Mouse (Mus musculus) limb, embryonic 11.5 days (tissue): Measurements from ENCODE around the gene Ppbp. TPM values are rescaled to one million over a fixed set of nuclear protein-coding genes. Genes with fewer than 3 reads are reported as not detected.

Experiments
- ATAC-seq: fragments of 200-750 bp; cut with Nextera tagmentation; 2 replicates; pipeline ENCODE4 v1.8.0; 2017; ENCODE audit warnings: low read depth; ENCODE audit not compliant: insufficient number of reproducible peaks, low FRiP score, low TSS enrichment
- DNase-seq: peaks from one replicate; pipeline ENCODE4 v3.0.0-alpha.2; 2015; ENCODE audit warnings: low spot score
- H3K27ac ChIP-seq: fragments of 300-500 bp; sonication (generic); replicated peaks from 2 replicates; pipeline ENCODE4 v1.5.1; 2014; ENCODE audit warnings: low read depth, mild to moderate bottlenecking, low read length
- H3K27me3 ChIP-seq: fragments of 300-500 bp; sonication (generic); 2 replicates; pipeline ENCODE4 v1.6.1; 2014; ENCODE audit warnings: mild to moderate bottlenecking, low read length, mixed read lengths; ENCODE audit not compliant: control insufficient read depth, insufficient read depth
- H3K36me3 ChIP-seq: fragments of 300-500 bp; sonication (generic); 2 replicates; pipeline ENCODE4 v1.6.1; 2014; ENCODE audit warnings: mild to moderate bottlenecking, low read length, moderate library complexity, mixed read lengths; ENCODE audit not compliant: control insufficient read depth, insufficient read depth
- H3K4me1 ChIP-seq: fragments of 300-500 bp; sonication (generic); 2 replicates; pipeline ENCODE4 v1.6.1; 2014; ENCODE audit warnings: low read length, mixed read lengths; ENCODE audit not compliant: control insufficient read depth, insufficient read depth
- H3K4me2 ChIP-seq: fragments of 300-500 bp; sonication (generic); 2 replicates; pipeline ENCODE4 v1.6.1; 2014; ENCODE audit warnings: low read depth, mild to moderate bottlenecking, moderate library complexity; ENCODE audit not compliant: severe bottlenecking
- H3K4me3 ChIP-seq: fragments of 300-500 bp; sonication (generic); 2 replicates; pipeline ENCODE4 v1.5.1; 2014; ENCODE audit warnings: low read depth, low read length
- H3K9ac ChIP-seq: fragments of 300-500 bp; sonication (generic); 2 replicates; pipeline ENCODE4 v1.6.1; 2014; ENCODE audit warnings: mild to moderate bottlenecking, low read length
- H3K9me3 ChIP-seq: fragments of 300-500 bp; sonication (generic); 2 replicates; pipeline ENCODE4 v1.6.1; 2016; ENCODE audit warnings: low read length; ENCODE audit not compliant: control insufficient read depth
- WGBS: fragments of 180-500 bp; shearing (Covaris S2); extraction: QIAGEN DNeasy Blood & Tissue Kit; methylation state at CpG from one replicate; pipeline ENCODE4 v1.1.7; 2014; 5-methylcytosine and 5-hydroxymethylcytosine counted together
- polyA plus RNA-seq: library from polyadenylated mRNA; unstranded; fragments of >200 nt; fragmentation: Nextera tagmentation; extraction: Ambion mirVana; gene quantifications from 2 replicates; pipeline ENCODE4 v1.2.1, GENCODE M21; 2014

The Ppbp gene
- polyA plus RNA-seq, 1 experiment from 2014 or later, result 17.2 TPM

- Histone ChIP-seq H3K9ac (no peak overlapping the region), H3K4me3 (no peak overlapping the region), H3K4me2 (no peak overlapping the region), H3K27me3 (peaks cover 4% of the 10 kb centered on the region), H3K4me1 (peaks cover 12% of the 10 kb centered on the region), H3K27ac (no peak overlapping the region), H3K36me3 (no peaks in the 10 kb centered on the region), H3K9me3 (no peaks in the 10 kb centered on the region)
- ATAC-seq (no peak), DNase-seq (no peak)
- 83% methylated on average over 4 of the region's 4 CpGs for WGBS
These were observed 8.0 kb upstream of the Ppbp start for GRCm38 (mm10) chr5:90760303-90760702.

- Histone ChIP-seq H3K36me3 (no peaks in the 10 kb centered on the region), H3K4me2 (no peak overlapping the region), H3K27ac (no peak overlapping the region), H3K4me3 (no peak overlapping the region), H3K9ac (no peak overlapping the region), H3K9me3 (no peaks in the 10 kb centered on the region), H3K27me3 (peaks cover 4% of the 10 kb centered on the region), H3K4me1 (peaks cover 12% of the 10 kb centered on the region)
- WGBS, result 89% methylated on average over 2 of the region's 2 CpGs
- no peak for DNase-seq
- ATAC-seq, result no peak
These were observed 7.5 kb upstream of the Ppbp start for GRCm38 (mm10) chr5:90760844-90761243.

GRCm38 (mm10) chr5:90761834-90762233, 6.5 kb upstream of the Ppbp start:
- Histone ChIP-seq H3K36me3 (no peaks in the 10 kb centered on the region), H3K4me3 (no peak overlapping the region)

GRCm38 (mm10) chr5:90763912-90764665, 4.2 kb upstream of the Ppbp start:
- 64% methylated on average over 12 of the region's 12 CpGs for WGBS
- Histone ChIP-seq H3K4me1 (0 out of 2 replicates have a peak, but pooled peaks cover 2% of the 10 kb centered on the region), H3K4me3 (no peak overlapping the region), H3K27me3 (peaks cover 4% of the 10 kb centered on the region), H3K36me3 (no peaks in the 10 kb centered on the region), H3K4me2 (no peak overlapping the region), H3K9me3 (no peaks in the 10 kb centered on the region), H3K9ac (no peak overlapping the region), H3K27ac (no peak overlapping the region)
- no peak for DNase-seq
- no peak for ATAC-seq

More at GRCm38 (mm10) chr5:90761834-90762233, 6.5 kb upstream of the Ppbp start:
- H3K27me3 ChIP-seq, result peaks cover 4% of the 10 kb centered on the region
- no peak overlapping the region for H3K27ac ChIP-seq
- H3K9me3 ChIP-seq, result no peaks in the 10 kb centered on the region
- ATAC-seq, result no peak
- WGBS, result 86% methylated on average over 3 of the region's 3 CpGs
- H3K4me2 ChIP-seq, result no peak overlapping the region
- DNase-seq, result no peak
- no peak overlapping the region for H3K9ac ChIP-seq
- H3K4me1 ChIP-seq, result peaks cover 12% of the 10 kb centered on the region

- no peaks in the 10 kb centered on the region for H3K27me3 ChIP-seq
- ATAC-seq (no peak), DNase-seq (no peak)
- H3K9ac ChIP-seq, result no peak overlapping the region
- 66% methylated on average over 8 of the region's 8 CpGs for WGBS
- no peaks in the 10 kb centered on the region for H3K9me3 ChIP-seq
- no peak overlapping the region for H3K4me2 ChIP-seq
- H3K27ac ChIP-seq, result no peak overlapping the region
- no peaks in the 10 kb centered on the region for H3K4me1 ChIP-seq
- no peak overlapping the region for H3K4me3 ChIP-seq
- no peaks in the 10 kb centered on the region for H3K36me3 ChIP-seq
These were observed 2.3 kb upstream of the Ppbp start for GRCm38 (mm10) chr5:90765821-90766606.

GRCm38 (mm10) chr5:90771369-90771768, 3.1 kb downstream of the Ppbp start:
- Histone ChIP-seq H3K9me3 (no peaks in the 10 kb centered on the region), H3K4me3 (no peak overlapping the region), H3K4me1 (no peaks in the 10 kb centered on the region), H3K4me2 (no peak overlapping the region), H3K36me3 (no peaks in the 10 kb centered on the region), H3K27me3 (no peaks in the 10 kb centered on the region), H3K9ac (no peak overlapping the region), H3K27ac (no peak overlapping the region)
- 76% methylated on average over 3 of the region's 3 CpGs for WGBS
- DNase-seq (no peak), ATAC-seq (no peak)

GRCm38 (mm10) chr5:90771880-90772653, 3.7 kb downstream of the Ppbp start, which contains the start of gene Pf4:
Gene Pf4 (plus strand): TSS chr5:90772435.
- no peaks in the 10 kb centered on the region for H3K4me1 ChIP-seq
- no peaks in the 10 kb centered on the region for H3K36me3 ChIP-seq
- no peaks in the 10 kb centered on the region for H3K27me3 ChIP-seq
- H3K9me3 ChIP-seq, result no peaks in the 10 kb centered on the region
- no peak within 1 kb of the TSS for H3K27ac ChIP-seq
- no peak within 1 kb of the TSS for H3K9ac ChIP-seq
- 86% methylated on average over 16 of the region's 16 CpGs for WGBS
- H3K4me3 ChIP-seq, result no peak within 1 kb of the TSS
- no peak for DNase-seq
- no peak for ATAC-seq
- H3K4me2 ChIP-seq, result no peak within 1 kb of the TSS

- Histone ChIP-seq H3K27me3 (no peaks in the 10 kb centered on the region), H3K4me3 (no peak overlapping the region), H3K36me3 (no peaks in the 10 kb centered on the region), H3K4me1 (no peaks in the 10 kb centered on the region), H3K9me3 (no peaks in the 10 kb centered on the region), H3K9ac (no peak overlapping the region), H3K27ac (no peak overlapping the region), H3K4me2 (no peak overlapping the region)
- no peak for ATAC-seq
- 89% methylated on average over 5 of the region's 5 CpGs for WGBS
- no peak for DNase-seq
These were observed 7.2 kb downstream of the Ppbp start for GRCm38 (mm10) chr5:90775562-90775961.
